Mouse (Mus musculus) thymus, adult 2 months (tissue): ENCODE results near the gene Slc22a19. TPM values are rescaled to one million over a fixed set of nuclear protein-coding genes. Genes with fewer than 3 reads are reported as not detected.

Experiments
- DNase-seq: peaks from one replicate; pipeline ENCODE4 v3.0.0; 2021
- H3K27ac ChIP-seq: fragments of 200-500 bp; 2 replicates; pipeline ENCODE4 v1.5.1; 2012; ENCODE audit warnings: low read length, control low read depth; ENCODE audit not compliant: control insufficient read depth, insufficient read depth
- H3K27me3 ChIP-seq: fragments of 200-500 bp; 2 replicates; pipeline ENCODE4 v1.6.1; 2012; ENCODE audit warnings: mild to moderate bottlenecking, low read length, moderate library complexity, mixed read lengths; ENCODE audit not compliant: control insufficient read depth, insufficient read depth
- H3K36me3 ChIP-seq: fragments of 200-500 bp; 2 replicates; pipeline ENCODE4 v1.6.1; 2012; ENCODE audit warnings: mild to moderate bottlenecking, low read length, moderate library complexity; ENCODE audit not compliant: control insufficient read depth, insufficient read depth
- H3K4me1 ChIP-seq: fragments of 200-500 bp; replicated peaks from 2 replicates; pipeline ENCODE4 v1.6.1; 2012; ENCODE audit warnings: low read length; ENCODE audit not compliant: control insufficient read depth, insufficient read depth
- H3K4me3 ChIP-seq: fragments of 200-500 bp; 2 replicates; pipeline ENCODE4 v1.5.1; 2012; ENCODE audit warnings: mild to moderate bottlenecking, low read length, control low read depth, moderate library complexity; ENCODE audit not compliant: control insufficient read depth, insufficient read depth
- CTCF ChIP-seq: fragments of 200-500 bp; IDR thresholded peaks from 2 replicates; pipeline ENCODE4 v1.5.1; 2012; ENCODE audit warnings: mild to moderate bottlenecking, control low read depth, low read length, moderate library complexity, borderline replicate concordance; ENCODE audit not compliant: control insufficient read depth, poor library complexity, insufficient read depth; ENCODE audit errors: extremely low read depth
- POLR2A ChIP-seq: fragments of 200-500 bp; IDR thresholded peaks from 2 replicates; pipeline ENCODE4 v1.6.1; 2012; ENCODE audit warnings: mild to moderate bottlenecking, low read length, control low read depth, moderate library complexity; ENCODE audit not compliant: control insufficient read depth, poor library complexity, insufficient read depth; ENCODE audit errors: extremely low read depth
- WGBS: fragments of 180-500 bp; shearing (Covaris S2); methylation state at CpG from one replicate; pipeline ENCODE4 v1.1.7; 2018; 5-methylcytosine and 5-hydroxymethylcytosine counted together
- polyA plus RNA-seq: library from polyadenylated mRNA; depleted of rRNA; stranded (reverse); fragments of >200 nt; gene quantifications from 2 replicates; pipeline ENCODE4 v1.2.3, GENCODE M21; 2012; rRNA removed

Slc22a19 gene
- polyA plus RNA-seq, 1 experiment = not detected

- Histone ChIP-seq H3K4me3 (no peak overlapping the region), H3K27me3 (no peaks in the 10 kb centered on the region), H3K4me1 (no peaks in the 10 kb centered on the region), H3K36me3 (no peaks in the 10 kb centered on the region), H3K27ac (no peak overlapping the region)
- TF ChIP-seq CTCF = no peak
- no peak for TF ChIP-seq POLR2A
- 89% methylated on average over 8 of the region's 8 CpGs for WGBS
- DNase-seq = no peak
Measured at GRCm38 (mm10) chr19:7648913-7649666, 62.0 kb downstream of the Slc22a19 start.

- H3K36me3 ChIP-seq = no peaks in the 10 kb centered on the region
- H3K4me3 ChIP-seq = no peak overlapping the region
- DNase-seq = no peak
- no peak overlapping the region for H3K27ac ChIP-seq
- no peaks in the 10 kb centered on the region for H3K4me1 ChIP-seq
- no peak for TF ChIP-seq POLR2A
- no peaks in the 10 kb centered on the region for H3K27me3 ChIP-seq
- 79% methylated on average over 1 of the region's 1 CpGs for WGBS
Measured at GRCm38 (mm10) chr19:7633786-7634185, 77.3 kb downstream of the Slc22a19 start.

GRCm38 (mm10) chr19:7633021-7633420 lies 78.1 kb downstream of the Slc22a19 start:
- H3K27ac ChIP-seq = no peak overlapping the region
- no peaks in the 10 kb centered on the region for H3K27me3 ChIP-seq
- H3K4me3 ChIP-seq = no peak overlapping the region
- H3K4me1 ChIP-seq = no peaks in the 10 kb centered on the region
- H3K36me3 ChIP-seq = no peaks in the 10 kb centered on the region
- TF ChIP-seq POLR2A = no peak
- no peak for TF ChIP-seq CTCF
- no peak for DNase-seq

Other genes with a start within 250 kb of the Slc22a19 start
- 197 and 239 TPM in 2 replicates for gene Rtn3, start 228.0 kb downstream of the Slc22a19 start, polyA plus RNA-seq
- 15.3 and 17.4 TPM in 2 replicates for gene Atl3, start 217.3 kb downstream of the Slc22a19 start, polyA plus RNA-seq
- gene Pla2g16, start 153.9 kb downstream of the Slc22a19 start, polyA plus RNA-seq = 21.1 and 30.7 TPM in 2 replicates
- gene Lgals12, start 104.1 kb downstream of the Slc22a19 start, polyA plus RNA-seq = 3.4 and 4.2 TPM in 2 replicates
- gene Hrasls5, start 98.8 kb downstream of the Slc22a19 start, polyA plus RNA-seq = 0.32 and 1.7 TPM in 2 replicates
- gene Slc22a26, start 91.4 kb upstream of the Slc22a19 start, polyA plus RNA-seq = 0.05 TPM in 1 of 2 replicates, not detected in the other